Mouse (Mus musculus): ENCODE data around the gene Chrnb1. TPM values are rescaled to one million over a fixed set of nuclear protein-coding genes. Genes with fewer than 3 reads are reported as not detected.

The Chrnb1 gene
- polyA plus RNA-seq, 1 experiment, result 7.3 TPM

GRCm38 (mm10) chr11:69778258-69778982 lies 17.3 kb downstream of the Chrnb1 start:
- DNase-seq (ENCODE audit: low read depth, low spot score), result no peak
- 65% methylated on average over 23 of the region's 23 CpGs for WGBS

GRCm38 (mm10) chr11:69777504-69778257 lies 18.1 kb downstream of the Chrnb1 start:
- no peak for DNase-seq (ENCODE audit: low read depth, low spot score)
- WGBS, result 79% methylated on average over 26 of the region's 26 CpGs

DNA sequence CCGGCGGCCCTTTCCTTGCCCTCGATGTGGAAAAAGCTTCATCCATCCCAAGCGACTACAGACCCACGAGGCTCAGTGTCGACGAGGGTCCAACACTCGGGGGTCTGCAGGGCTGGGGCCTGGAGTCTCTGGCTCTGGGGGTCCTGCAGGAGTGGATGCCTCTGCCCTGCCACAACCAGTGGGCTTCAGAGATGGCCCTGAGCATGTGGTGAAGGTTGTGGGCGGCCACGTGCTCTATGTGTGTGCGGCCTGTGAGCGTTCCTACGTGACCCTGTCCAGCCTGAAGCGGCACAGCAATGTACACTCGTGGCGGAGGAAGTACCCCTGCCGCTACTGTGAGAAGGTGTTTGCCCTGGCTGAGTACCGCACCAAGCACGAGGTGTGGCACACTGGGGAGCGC lies 19.3 kb downstream of the Chrnb1 start:
- DNase-seq (ENCODE audit: low read depth, low spot score), result no peak
- WGBS, result 87% methylated on average over 20 of the region's 20 CpGs

GRCm38 (mm10) chr11:69775716-69776115 lies 20.0 kb downstream of the Chrnb1 start:
- 75% methylated on average over 10 of the region's 10 CpGs for WGBS
- DNase-seq (ENCODE audit: low read depth, low spot score), result no peak

GRCm38 (mm10) chr11:69774961-69775360 lies 20.8 kb downstream of the Chrnb1 start:
- 56% methylated on average over 5 of the region's 5 CpGs for whole genome bisulfite sequencing
- DNase-seq (ENCODE audit: low read depth, low spot score), result no peak

- WGBS, result 70% methylated on average over 4 of the region's 4 CpGs
Observed at GRCm38 (mm10) chr11:69767625-69767909, 28.2 kb downstream of the Chrnb1 start.

DNA sequence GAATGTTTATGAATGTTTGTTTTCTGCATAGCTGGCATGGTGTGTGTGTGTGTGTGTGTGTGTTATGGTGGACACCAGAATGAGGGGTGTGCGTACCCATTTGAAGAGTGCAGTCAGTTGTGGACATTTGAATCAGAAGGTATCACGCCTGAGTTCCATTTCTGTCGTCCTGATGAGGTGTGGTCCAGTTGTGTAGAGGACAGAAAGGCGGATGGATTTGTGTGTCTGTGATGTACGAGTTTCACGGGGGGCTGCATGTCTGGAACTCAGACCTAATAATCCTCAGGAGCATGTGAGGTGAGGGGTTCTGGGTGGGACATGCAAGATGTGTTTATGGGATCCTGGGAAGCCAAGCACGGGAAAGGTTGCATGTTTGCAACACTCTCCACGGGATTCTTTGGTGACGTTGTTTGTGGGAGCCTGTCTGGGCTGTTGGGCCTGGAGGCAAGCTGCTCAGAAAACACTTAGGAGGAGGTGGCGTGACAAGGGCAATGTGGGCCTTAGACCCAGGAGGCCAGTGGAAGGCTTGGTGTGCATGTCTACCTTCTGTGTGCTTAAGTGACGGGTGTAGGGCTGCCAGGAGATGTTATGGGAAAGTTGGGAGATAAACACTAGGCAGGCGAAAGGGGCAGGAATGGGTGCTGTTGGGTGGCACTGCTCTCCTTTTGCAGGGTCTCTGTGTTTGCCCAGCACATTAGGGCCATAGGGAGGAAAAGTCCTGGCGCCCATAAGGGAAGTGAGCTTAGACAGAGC lies 28.7 kb downstream of the Chrnb1 start:
- DNase-seq (ENCODE audit: low read depth, low spot score), result no peak
- WGBS, result 58% methylated on average over 13 of the region's 13 CpGs

More at GRCm38 (mm10) chr11:69767625-69767909, 28.2 kb downstream of the Chrnb1 start:
- DNase-seq (ENCODE audit: low read depth, low spot score), result no peak

- DNase-seq (ENCODE audit: low read depth, low spot score), result no peak
- WGBS, result under 1% methylated on average over 35 of the region's 37 CpGs
Observed at GRCm38 (mm10) chr11:69766126-69766609, 29.6 kb downstream of the Chrnb1 start.

- DNase-seq (ENCODE audit: low read depth, low spot score), result no peak
- 22% methylated on average over 42 of the region's 55 CpGs for WGBS
Observed at GRCm38 (mm10) chr11:69765221-69766125, 30.3 kb downstream of the Chrnb1 start, which contains the start of gene Zbtb4. TSS of gene Zbtb4 (plus strand) at chr11:69765912.

DNA sequence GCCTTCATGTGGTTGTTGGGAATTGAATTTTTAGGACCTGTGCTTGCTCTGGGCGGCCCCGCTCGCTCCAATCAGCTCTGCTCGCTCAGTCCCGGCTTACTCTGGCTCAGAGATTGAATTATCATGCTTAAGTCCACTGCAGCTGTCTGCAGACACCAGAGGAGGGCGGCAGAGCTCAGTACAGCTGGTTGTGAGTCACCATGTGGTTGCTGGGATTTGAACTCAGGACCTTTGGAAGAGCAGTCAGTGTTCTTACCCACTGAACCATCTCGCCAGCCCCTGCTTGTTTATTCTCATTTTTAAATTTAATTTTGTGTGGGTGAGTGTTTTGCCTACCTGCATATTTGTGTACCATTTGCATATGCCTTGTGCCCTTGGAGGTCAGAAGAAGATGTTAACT lies 32.2 kb downstream of the Chrnb1 start:
- no peak for DNase-seq (ENCODE audit: low read depth, low spot score)
- WGBS, result 80% methylated on average over 7 of the region's 7 CpGs

- 65% methylated on average over 1 of the region's 1 CpGs for WGBS
- no peak for DNase-seq (ENCODE audit: low read depth, low spot score)
Observed at GRCm38 (mm10) chr11:69761868-69762267, 33.9 kb downstream of the Chrnb1 start, which contains the start of gene Slc35g3. TSS of gene Slc35g3 (minus strand) at chr11:69761968.

DNA sequence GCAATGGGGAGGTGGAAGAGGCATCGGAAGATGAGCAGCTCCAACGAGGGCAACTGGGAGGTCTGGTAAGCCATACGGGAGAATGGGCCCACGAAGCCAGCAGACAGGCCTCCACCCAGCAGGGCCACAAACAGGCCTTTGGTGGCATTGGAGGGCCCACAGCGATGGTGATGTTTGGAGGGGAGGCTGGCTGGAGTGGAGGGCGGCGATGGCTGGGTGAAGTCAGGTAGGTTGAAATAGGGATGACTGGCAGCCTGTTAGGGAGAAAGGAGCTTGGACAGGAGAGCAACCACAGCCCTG lies 34.9 kb downstream of the Chrnb1 start:
- DNase-seq (ENCODE audit: low read depth, low spot score), result no peak
- WGBS, result 97% methylated on average over 7 of the region's 7 CpGs

DNA sequence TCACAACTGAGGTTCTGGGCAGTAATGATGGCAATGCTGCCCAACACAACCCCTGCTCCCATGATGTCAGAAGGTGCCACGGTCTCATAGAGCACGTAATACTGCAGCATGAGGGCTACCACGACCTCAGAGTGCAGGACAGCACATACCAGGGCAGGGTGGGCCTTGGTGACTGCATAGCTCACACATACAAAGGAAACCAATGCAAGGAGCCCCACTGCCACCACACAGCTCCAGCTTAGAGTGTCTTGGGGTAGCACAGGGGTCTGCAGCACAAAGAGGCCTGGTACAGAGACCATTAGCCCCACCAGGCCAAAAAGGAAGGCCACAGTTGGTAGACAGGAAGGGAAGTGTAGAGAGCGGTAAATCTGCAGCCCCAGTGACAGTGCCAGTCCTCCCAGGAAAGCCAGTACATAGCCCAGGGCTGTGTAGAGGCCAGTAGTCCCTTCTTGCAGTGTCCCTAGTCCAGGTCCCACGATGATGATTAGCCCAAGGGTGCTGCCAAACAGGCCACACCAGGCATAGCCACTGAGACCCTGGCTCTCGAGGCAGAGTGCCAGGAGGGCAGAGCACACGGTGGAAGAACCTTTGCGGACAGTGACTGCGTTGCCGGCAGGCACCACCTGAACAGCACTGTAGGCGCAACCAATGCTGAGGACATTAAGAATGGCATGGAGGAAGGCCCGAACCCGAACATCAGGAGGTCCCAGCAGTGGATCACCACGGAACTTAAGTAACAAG lies 35.4 kb downstream of the Chrnb1 start:
- 89% methylated on average over 14 of the region's 14 CpGs for WGBS
- DNase-seq (ENCODE audit: low read depth, low spot score), result no peak

DNA sequence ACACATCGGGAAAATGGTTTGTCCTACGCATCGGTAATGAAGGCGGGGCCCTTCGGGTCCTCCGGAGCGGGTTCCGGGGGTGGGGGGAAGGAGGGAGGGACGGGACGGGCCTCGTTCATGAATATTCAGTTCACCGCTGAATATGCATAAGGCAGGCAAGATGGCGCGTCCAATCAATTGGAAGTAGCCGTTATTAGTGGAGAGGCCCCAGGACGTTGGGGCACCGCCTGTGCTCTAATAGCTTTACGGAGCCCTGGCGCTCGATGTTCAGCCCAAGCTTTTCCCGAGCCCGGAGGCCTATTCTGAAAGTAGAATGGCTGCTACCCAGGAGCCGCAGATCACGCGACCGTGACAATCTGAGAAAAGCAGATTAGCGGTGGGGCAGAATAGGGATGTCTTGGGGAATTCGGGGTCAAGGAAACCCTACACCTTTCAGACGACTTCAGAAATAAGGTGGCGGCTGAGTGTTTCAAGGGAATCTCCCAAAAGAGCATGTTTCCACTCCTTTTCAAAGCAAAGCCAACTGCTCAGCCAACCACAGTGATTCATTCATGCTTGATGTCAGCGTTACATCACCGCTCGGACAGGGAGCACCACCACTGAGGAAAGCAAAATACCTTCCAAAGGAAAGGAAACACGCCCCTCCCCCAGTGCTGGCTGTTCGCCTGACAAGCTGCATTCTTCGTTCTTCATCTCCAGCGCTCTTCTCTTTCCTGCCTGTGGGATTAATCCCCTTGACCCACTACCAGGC lies 36.6 kb downstream of the Chrnb1 start:
- no peak for DNase-seq (ENCODE audit: low read depth, low spot score)
- under 1% methylated on average over 37 of the region's 37 CpGs for WGBS

GRCm38 (mm10) chr11:69758478-69758970 lies 37.2 kb downstream of the Chrnb1 start, which contains the start of gene Polr2a:
TSS of gene Polr2a (minus strand) at chr11:69758637.
- under 1% methylated on average over 36 of the region's 36 CpGs for WGBS
- DNase-seq (ENCODE audit: low read depth, low spot score), result peak; percentile 83

DNA sequence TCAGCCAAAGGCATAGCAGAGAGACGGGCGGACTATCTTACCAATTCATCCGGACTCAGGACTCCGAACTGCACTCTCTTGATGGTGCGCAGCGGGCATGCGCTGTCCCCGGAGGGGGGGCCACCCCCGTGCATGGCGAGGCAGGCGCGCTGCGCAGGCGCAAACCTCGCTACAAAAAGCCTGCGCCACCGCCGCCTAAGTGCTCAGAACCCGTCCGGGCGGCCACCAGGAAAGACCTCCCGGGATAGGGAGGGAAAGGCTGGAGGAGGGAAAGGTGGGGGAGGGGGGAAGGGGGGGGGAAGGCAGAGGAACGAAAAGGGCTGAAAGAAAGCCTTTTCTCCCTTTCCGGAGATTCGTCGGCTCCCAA lies 37.7 kb downstream of the Chrnb1 start:
- under 1% methylated on average over 26 of the region's 26 CpGs for WGBS
- DNase-seq (ENCODE audit: low read depth, low spot score), result peak; percentile 64

DNA sequence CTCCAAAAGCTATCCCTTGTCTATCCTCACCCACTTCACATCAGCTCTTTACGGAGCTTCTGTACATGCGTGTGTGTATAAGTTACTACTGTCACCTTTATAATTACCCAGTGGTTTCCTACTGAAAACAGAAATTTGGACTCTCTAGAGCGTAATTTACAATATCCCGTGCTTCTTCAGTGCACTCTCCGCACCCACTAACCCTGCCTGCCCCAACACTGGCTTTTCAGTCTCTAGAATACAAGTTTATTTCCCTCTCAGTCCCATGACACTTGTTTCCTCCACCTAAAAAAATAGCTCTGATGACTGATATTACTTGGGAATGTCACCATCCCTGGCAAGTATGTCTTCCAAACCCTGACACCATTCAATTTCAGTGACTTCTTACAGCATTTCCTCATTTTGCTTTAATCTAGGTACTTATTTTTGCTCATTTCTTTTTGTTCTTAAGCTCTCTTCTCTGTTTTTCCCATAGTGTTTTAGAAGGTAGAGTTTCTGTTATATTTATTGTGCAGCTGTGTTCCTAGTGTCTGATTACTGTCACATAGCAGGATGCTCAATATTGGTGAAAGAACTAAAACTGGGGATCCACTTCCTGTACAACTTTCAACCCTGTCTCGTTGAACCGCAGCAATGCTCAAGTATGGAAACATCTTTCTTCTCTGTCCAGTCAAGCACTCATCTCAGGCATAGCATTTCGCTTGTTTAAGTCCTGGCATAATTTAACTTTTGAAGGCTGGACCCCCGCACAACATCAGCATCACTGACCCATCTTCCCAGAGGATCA lies 38.2 kb downstream of the Chrnb1 start:
- 18% methylated on average over 9 of the region's 9 CpGs for WGBS
- DNase-seq (ENCODE audit: low read depth, low spot score), result no peak
